Mouse (Mus musculus): ENCODE measurements around the gene Mlph.
A peak's percentile ranks its signal among the peaks of the same experiment; 100 is the strongest.

Mlph gene

GRCm38 (mm10) chr1:90909631-90910152 lies 5.2 kb upstream of the Mlph start:
- DNase-seq = no peak

GRCm38 (mm10) chr1:90913231-90913630 lies 1.7 kb upstream of the Mlph start:
- no peak for DNase-seq

- DNase-seq = no peak
Observed at GRCm38 (mm10) chr1:90917509-90917908, 2.6 kb downstream of the Mlph start.

- DNase-seq = no peak
Observed at GRCm38 (mm10) chr1:90921687-90922086, 6.8 kb downstream of the Mlph start.

GRCm38 (mm10) chr1:90926030-90926429 lies 11.1 kb downstream of the Mlph start:
- DNase-seq = no peak

GRCm38 (mm10) chr1:90927308-90927707 lies 12.4 kb downstream of the Mlph start:
- no peak for DNase-seq

- DNase-seq = no peak
Observed at GRCm38 (mm10) chr1:90927929-90928574, 13.2 kb downstream of the Mlph start.

- peak; percentile 66 for DNase-seq
Observed at GRCm38 (mm10) chr1:90928575-90928934, 13.7 kb downstream of the Mlph start.

- no peak for DNase-seq
Observed at GRCm38 (mm10) chr1:90933001-90933400, 18.1 kb downstream of the Mlph start.

GRCm38 (mm10) chr1:90936990-90937389 lies 22.1 kb downstream of the Mlph start:
- no peak for DNase-seq

GRCm38 (mm10) chr1:90939980-90940379 lies 25.1 kb downstream of the Mlph start:
- no peak for DNase-seq

GRCm38 (mm10) chr1:90945171-90945570 lies 30.3 kb downstream of the Mlph start:
- peak; percentile 9 for DNase-seq

GRCm38 (mm10) chr1:90947252-90947651 lies 32.4 kb downstream of the Mlph start:
- no peak for DNase-seq

GRCm38 (mm10) chr1:90949309-90949708 lies 34.4 kb downstream of the Mlph start:
- DNase-seq = no peak

GRCm38 (mm10) chr1:90951670-90952069 lies 36.8 kb downstream of the Mlph start:
- no peak for DNase-seq

GRCm38 (mm10) chr1:90952808-90953207 lies 37.9 kb downstream of the Mlph start, which contains the start of gene Prlh:
Prlh (plus strand) TSS chr1:90953108.
- DNase-seq = no peak

GRCm38 (mm10) chr1:90953688-90954087 lies 38.8 kb downstream of the Mlph start:
- DNase-seq = no peak

- DNase-seq = peak; percentile 53
Observed at GRCm38 (mm10) chr1:90956245-90957096, 41.6 kb downstream of the Mlph start.

GRCm38 (mm10) chr1:90962526-90962925 lies 47.6 kb downstream of the Mlph start:
- DNase-seq = no peak

- DNase-seq = no peak
Observed at GRCm38 (mm10) chr1:90962994-90963393, 48.1 kb downstream of the Mlph start.

- no peak for DNase-seq
Observed at GRCm38 (mm10) chr1:90967583-90967982, 52.7 kb downstream of the Mlph start.

GRCm38 (mm10) chr1:90968649-90969048 lies 53.8 kb downstream of the Mlph start:
- no peak for DNase-seq

- DNase-seq = no peak
Observed at GRCm38 (mm10) chr1:90969347-90969784, 54.5 kb downstream of the Mlph start, which contains the start of gene Rab17. Rab17 (minus strand) TSS chr1:90969661.

GRCm38 (mm10) chr1:90969881-90970390 lies 55.1 kb downstream of the Mlph start:
- DNase-seq = no peak
